Mouse (Mus musculus) hindbrain, postnatal 0 days (tissue): Measurements from ENCODE around the gene Gm39566. TPM values are rescaled to one million over a fixed set of nuclear protein-coding genes. Genes with fewer than 3 reads are reported as not detected.

Source experiments
- ATAC-seq: fragments of 200-750 bp; cut with Nextera tagmentation; 2 replicates; pipeline ENCODE4 v1.8.0; 2017; ENCODE audit warnings: mild to moderate bottlenecking, moderate TSS enrichment, moderate library complexity
- DNase-seq: peaks from one replicate; pipeline ENCODE4 v3.0.0-alpha.2; 2015; ENCODE audit warnings: low spot score
- H3K27ac ChIP-seq: fragments of 300-500 bp; sonication (generic); 2 replicates; pipeline ENCODE4 v1.5.1; 2014; ENCODE audit warnings: mild to moderate bottlenecking
- H3K27me3 ChIP-seq: fragments of 300-500 bp; sonication (generic); 2 replicates; pipeline ENCODE4 v1.6.1; 2014; ENCODE audit warnings: low read length, mixed read lengths; ENCODE audit not compliant: insufficient read depth
- H3K36me3 ChIP-seq: fragments of 300-500 bp; sonication (generic); 2 replicates; pipeline ENCODE4 v1.6.1; 2014; ENCODE audit warnings: low read length, mixed read lengths; ENCODE audit not compliant: insufficient read depth
- H3K4me1 ChIP-seq: fragments of 300-500 bp; sonication (generic); 2 replicates; pipeline ENCODE4 v1.6.1; 2014; ENCODE audit warnings: antibody characterized with exemption, low read length, mixed read lengths; ENCODE audit not compliant: insufficient read depth
- H3K4me2 ChIP-seq: fragments of 300-500 bp; sonication (generic); 2 replicates; pipeline ENCODE4 v1.6.1; 2014; ENCODE audit warnings: low read depth, mild to moderate bottlenecking, low read length, moderate library complexity, mixed read lengths
- H3K4me3 ChIP-seq: fragments of 300-500 bp; sonication (generic); 2 replicates; pipeline ENCODE4 v1.5.1; 2014; ENCODE audit warnings: low read length
- H3K9ac ChIP-seq: fragments of 300-500 bp; sonication (generic); replicated peaks from 2 replicates; pipeline ENCODE4 v1.6.1; 2014; ENCODE audit warnings: mild to moderate bottlenecking, low read length, moderate library complexity, mixed read lengths
- H3K9me3 ChIP-seq: fragments of 300-500 bp; sonication (generic); 2 replicates; pipeline ENCODE4 v1.6.1; 2016; ENCODE audit warnings: low read length, mixed read lengths
- CTCF ChIP-seq: IDR thresholded peaks from 2 replicates; pipeline ENCODE4 v1.5.1; 2016; ENCODE audit warnings: antibody characterized with exemption, control low read depth, low read depth
- WGBS: fragments of 180-500 bp; shearing (Covaris S2); extraction: QIAGEN DNeasy Blood & Tissue Kit; methylation state at CpG from one replicate; pipeline ENCODE4 v1.1.7; 2014; 5-methylcytosine and 5-hydroxymethylcytosine counted together
- polyA plus RNA-seq: library from polyadenylated mRNA; unstranded; fragments of >200 nt; fragmentation: Nextera tagmentation; extraction: Ambion mirVana; gene quantifications from 2 replicates; pipeline ENCODE4 v1.2.1, GENCODE M21; 2015
- total RNA-seq: library from RNA; depleted of rRNA; stranded (reverse); fragments of >200 nt; gene quantifications from 2 replicates; pipeline ENCODE4 v1.2.3, GENCODE M21; 2014

The Gm39566 gene
- total and polyA plus RNA-seq, 2 experiments from 2014 or later = not detected

- peak within 1 kb of the TSS; percentile 92 for H3K4me2 ChIP-seq
- no peak for TF ChIP-seq CTCF
- H3K4me1 ChIP-seq = peaks cover 6% of the 10 kb centered on the region
- DNase-seq (peak; percentile 96), ATAC-seq (peak; percentile 94)
- H3K36me3 ChIP-seq = peaks cover 23% of the 10 kb centered on the region
- no peaks in the 10 kb centered on the region for H3K9me3 ChIP-seq
- H3K4me3 ChIP-seq = peak within 1 kb of the TSS; percentile 80
- peak within 1 kb of the TSS; percentile 85 for H3K9ac ChIP-seq
- no peaks in the 10 kb centered on the region for H3K27me3 ChIP-seq
- H3K27ac ChIP-seq = peak within 1 kb of the TSS; percentile 93
- WGBS = under 1% methylated on average over 32 of the region's 38 CpGs
Observed at GRCm38 (mm10) chr11:69846198-69846680, 31.1 kb upstream of the Gm39566 start, which contains the start of gene Plscr3. Gene Plscr3 (plus strand): TSS chr11:69846376.

- Histone ChIP-seq H3K36me3 (no peaks in the 10 kb centered on the region), H3K4me2 (peak overlapping the region; percentile 86), H3K9me3 (no peaks in the 10 kb centered on the region), H3K27ac (peak overlapping the region; percentile 88), H3K4me3 (peak overlapping the region; percentile 72), H3K4me1 (peaks cover 14% of the 10 kb centered on the region), H3K27me3 (no peaks in the 10 kb centered on the region), H3K9ac (peak overlapping the region; percentile 71)
- WGBS = 0% methylated on average over 7 of the region's 7 CpGs
- ATAC-seq (no peak), DNase-seq (no peak)
- TF ChIP-seq CTCF = no peak
Observed at GRCm38 (mm10) chr11:69838714-69839104, 23.6 kb upstream of the Gm39566 start.

GRCm38 (mm10) chr11:69837952-69838713 lies 23.0 kb upstream of the Gm39566 start, which contains the start of gene Tmem256:
Gene Tmem256 (plus strand): TSS chr11:69838514.
- TF ChIP-seq CTCF = no peak
- Histone ChIP-seq H3K9me3 (no peaks in the 10 kb centered on the region), H3K4me2 (peak within 1 kb of the TSS; percentile 86), H3K36me3 (peaks cover 2% of the 10 kb centered on the region; the same call in 1 of the 2 replicates), H3K27me3 (no peaks in the 10 kb centered on the region), H3K4me1 (peaks cover 14% of the 10 kb centered on the region), H3K27ac (peak within 1 kb of the TSS; percentile 88), H3K9ac (peak within 1 kb of the TSS; percentile 79), H3K4me3 (peak within 1 kb of the TSS; percentile 72)
- peak; percentile 91 for ATAC-seq
- WGBS = under 1% methylated on average over 34 of the region's 34 CpGs
- DNase-seq = peak; percentile 98

- no peak for ATAC-seq
- peak within 1 kb of the TSS; percentile 79 for H3K9ac ChIP-seq
- H3K4me3 ChIP-seq = peak within 1 kb of the TSS; percentile 72
- peak within 1 kb of the TSS; percentile 88 for H3K27ac ChIP-seq
- WGBS = 0% methylated on average over 32 of the region's 32 CpGs
- peak within 1 kb of the TSS; percentile 86 for H3K4me2 ChIP-seq
- H3K36me3 ChIP-seq = peaks cover 7% of the 10 kb centered on the region
- H3K27me3 ChIP-seq = no peaks in the 10 kb centered on the region
- H3K9me3 ChIP-seq = no peaks in the 10 kb centered on the region
- TF ChIP-seq CTCF = peak; percentile 14; the same call in 1 of the 2 replicates
- H3K4me1 ChIP-seq = peaks cover 14% of the 10 kb centered on the region
- peak; percentile 93 for DNase-seq
Observed at GRCm38 (mm10) chr11:69837604-69837951, 22.5 kb upstream of the Gm39566 start, which contains the start of gene Nlgn2. Gene Nlgn2 (minus strand): TSS chr11:69837784.

- WGBS = 1% methylated on average over 49 of the region's 52 CpGs
- peaks cover 14% of the 10 kb centered on the region for H3K4me1 ChIP-seq
- DNase-seq = peak; percentile 69
- peak overlapping the region; percentile 72 for H3K4me3 ChIP-seq
- ATAC-seq = no peak
- no peaks in the 10 kb centered on the region for H3K27me3 ChIP-seq
- H3K27ac ChIP-seq = peak overlapping the region; percentile 88
- TF ChIP-seq CTCF = no peak
- H3K9me3 ChIP-seq = no peaks in the 10 kb centered on the region
- peak overlapping the region; percentile 79 for H3K9ac ChIP-seq
- peak overlapping the region; percentile 86 for H3K4me2 ChIP-seq
- peaks cover 10% of the 10 kb centered on the region for H3K36me3 ChIP-seq
Observed at GRCm38 (mm10) chr11:69836703-69837576, 21.8 kb upstream of the Gm39566 start.

GRCm38 (mm10) chr11:69835966-69836335 lies 20.9 kb upstream of the Gm39566 start:
- peaks cover 14% of the 10 kb centered on the region for H3K4me1 ChIP-seq
- ATAC-seq = no peak
- peak overlapping the region; percentile 88; the same call in 1 of the 2 replicates for H3K27ac ChIP-seq
- no peak for DNase-seq
- TF ChIP-seq CTCF = no peak
- H3K9ac ChIP-seq = peak overlapping the region; percentile 79
- H3K36me3 ChIP-seq = peaks cover 10% of the 10 kb centered on the region
- H3K9me3 ChIP-seq = no peaks in the 10 kb centered on the region
- H3K4me2 ChIP-seq = peak overlapping the region; percentile 86
- WGBS = 4% methylated on average over 4 of the region's 4 CpGs
- H3K4me3 ChIP-seq = peak overlapping the region; percentile 72
- no peaks in the 10 kb centered on the region for H3K27me3 ChIP-seq
